Mouse (Mus musculus): ENCODE measurements at regions not wholly inside any gene's neighbourhood (a gene's known extent, or its start where the extent isn't known, plus 50 kb on each side); places are given as distances from the start of the nearest gene placed in this dataset.
A peak's percentile ranks its signal among the peaks of the same experiment; 100 is the strongest.

DNA sequence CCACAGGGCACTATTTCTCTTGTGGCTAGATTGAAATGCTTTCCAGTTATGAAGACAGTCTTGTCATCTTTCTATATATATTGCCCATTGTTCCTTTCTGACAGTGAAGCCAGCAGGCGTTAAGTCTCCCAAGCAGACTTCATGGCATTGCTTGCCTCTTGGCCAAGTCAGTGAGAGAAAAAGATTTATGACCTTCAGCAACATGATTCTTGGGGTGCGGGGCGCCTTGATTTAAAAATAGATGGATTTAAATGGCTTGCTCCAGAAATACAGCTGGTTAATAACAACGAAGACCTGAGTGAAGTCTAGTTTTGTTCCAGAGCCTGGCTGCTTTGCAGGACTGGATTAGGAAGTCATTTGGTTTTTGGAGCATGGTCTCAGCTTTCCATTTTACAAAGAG, 475.2 kb upstream of the Gm26657 start:
- no peak for DNase-seq (ENCODE audit: low spot score in 2 of 2)

DNA sequence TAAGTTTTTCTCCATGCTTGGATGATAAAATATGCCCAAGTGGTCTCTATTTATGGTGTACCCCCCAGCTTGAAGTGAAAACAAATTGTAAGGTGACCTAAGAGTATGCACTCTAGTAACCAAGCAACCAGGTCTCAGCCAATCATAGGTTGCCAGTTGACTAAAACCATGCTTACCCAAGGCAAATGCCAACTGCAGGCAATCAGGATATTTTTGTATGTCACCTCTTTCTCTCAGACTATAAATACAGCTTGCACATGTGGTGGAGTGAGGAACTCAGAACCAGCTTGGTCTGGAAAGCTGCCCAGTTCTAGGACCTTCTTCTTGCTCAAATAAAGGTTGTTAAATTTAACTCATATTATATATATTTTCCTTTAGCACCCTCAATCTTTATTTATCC, 476.0 kb upstream of the Gm26657 start:
- no peak for DNase-seq (ENCODE audit: low spot score in 2 of 2)

DNA sequence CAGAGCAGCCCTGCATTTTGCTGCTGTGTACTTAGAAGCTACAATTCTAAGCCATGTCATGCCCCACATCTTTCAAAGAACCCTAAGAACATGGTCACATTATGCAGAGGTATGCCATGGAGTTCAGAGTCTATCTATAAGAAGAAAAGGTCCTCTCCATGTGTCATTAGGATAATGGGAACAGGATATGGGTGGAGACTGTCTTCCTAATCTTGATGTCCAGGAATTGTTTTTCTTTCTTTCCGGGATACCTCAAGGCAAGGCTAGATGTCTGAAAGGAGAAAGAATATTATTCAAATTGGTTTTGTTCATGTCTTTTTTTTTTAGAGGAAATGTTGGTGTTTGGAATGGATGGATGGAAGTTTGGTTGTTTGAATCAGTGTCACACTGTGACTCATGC, 477.3 kb upstream of the Gm26657 start:
- no peak for DNase-seq (ENCODE audit: low spot score in 2 of 2)

DNA sequence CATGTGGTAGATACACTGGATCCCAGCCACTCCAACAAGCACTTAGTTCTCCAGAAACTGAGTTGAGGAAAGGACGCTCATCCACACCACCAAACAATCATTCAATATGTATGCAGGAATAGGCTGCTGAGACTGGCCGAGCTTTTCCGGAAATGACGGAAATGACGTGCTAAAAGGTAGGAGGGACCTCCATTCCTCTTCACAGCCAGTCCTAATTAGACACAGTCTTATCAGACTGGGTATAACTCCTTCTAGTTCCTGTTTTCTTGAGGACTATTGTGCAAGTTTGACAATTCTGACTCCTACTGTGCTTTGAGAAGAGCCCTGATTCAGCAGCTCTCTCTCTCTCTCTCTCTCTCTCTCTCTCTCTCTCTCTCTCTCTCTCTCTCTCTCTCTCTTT, 477.9 kb upstream of the Gm26657 start:
- no peak for DNase-seq (ENCODE audit: low spot score in 2 of 2)

DNA sequence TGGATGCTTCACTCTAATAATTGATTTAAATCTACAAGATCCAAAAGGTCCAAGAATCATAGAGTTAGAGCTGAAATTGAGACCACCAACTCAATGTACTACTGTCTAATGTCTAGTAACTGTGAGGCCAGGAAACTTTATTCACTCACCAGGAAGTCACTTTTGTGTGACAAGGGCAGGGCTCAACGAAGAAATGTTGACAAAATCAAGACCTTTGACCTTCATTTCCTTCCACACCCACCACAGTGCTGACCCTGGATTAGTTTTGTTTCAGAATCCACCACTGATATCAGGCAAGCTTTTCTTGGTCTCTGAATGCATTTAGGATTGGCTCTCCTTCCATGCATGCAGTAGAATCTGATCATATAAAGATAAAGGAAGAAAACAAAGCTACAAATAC, 487.5 kb upstream of the Gm26657 start:
- no peak for DNase-seq (ENCODE audit: low spot score in 2 of 2)

DNA sequence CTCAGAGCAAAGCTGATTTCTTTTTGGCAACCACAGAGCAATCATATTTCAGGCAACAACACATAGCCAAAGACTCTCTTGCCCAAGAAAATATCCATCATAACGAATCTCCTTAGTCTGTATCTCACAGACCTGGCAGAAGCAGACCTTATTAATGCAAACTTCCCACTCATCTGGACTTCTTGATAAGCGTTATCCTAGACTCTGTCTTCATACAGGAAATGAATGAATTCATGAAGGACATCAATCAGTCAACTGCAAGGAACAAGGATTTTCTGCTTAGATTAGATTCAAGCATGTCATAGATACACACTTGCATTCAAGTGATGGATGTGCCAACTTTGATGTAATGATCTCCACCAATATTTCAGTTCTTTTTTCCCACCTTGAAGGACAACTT, 488.1 kb upstream of the Gm26657 start:
- DNase-seq (ENCODE audit: low spot score in 2 of 2): no peak

DNA sequence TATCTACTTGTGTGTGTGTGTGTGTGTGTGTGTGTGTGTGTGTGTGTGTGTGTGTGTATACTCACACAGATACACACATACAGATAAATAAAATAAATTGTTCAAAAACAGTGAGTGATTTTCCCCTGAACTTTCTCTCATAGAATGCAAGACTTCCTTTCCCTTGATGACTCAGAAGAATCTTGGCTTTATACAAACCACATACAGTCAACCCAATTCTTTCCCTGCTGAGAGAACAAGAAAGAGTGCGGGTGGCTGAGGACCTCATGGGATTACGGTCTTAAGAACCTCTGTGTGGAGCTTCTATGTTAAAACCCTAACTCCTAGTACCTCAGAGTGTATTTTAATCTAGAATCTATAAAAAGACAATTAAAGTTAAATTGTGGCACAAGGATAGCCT, 489.3 kb upstream of the Gm26657 start:
- no peak for DNase-seq (ENCODE audit: low spot score in 2 of 2)

DNA sequence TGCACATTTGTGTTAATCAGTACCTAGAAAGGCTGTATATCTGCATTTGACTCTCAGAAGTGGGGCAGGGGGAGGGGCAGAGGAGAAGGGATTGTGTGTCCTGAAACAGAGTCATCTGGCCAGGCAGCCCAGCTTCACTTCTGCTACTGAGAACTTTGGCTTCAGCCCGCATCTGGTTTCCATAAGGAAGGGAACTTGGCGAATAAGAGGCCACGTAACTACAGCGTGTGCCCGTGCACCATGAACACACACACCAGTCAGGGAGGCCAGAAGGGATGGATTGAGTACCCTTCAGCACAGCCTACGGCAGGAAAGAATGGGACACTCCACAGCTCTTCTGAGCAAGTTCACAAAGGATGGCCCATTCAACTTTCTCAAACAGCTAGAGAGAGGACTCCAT, 496.0 kb upstream of the Gm26657 start:
- no peak for DNase-seq (ENCODE audit: low spot score in 2 of 2)

DNA sequence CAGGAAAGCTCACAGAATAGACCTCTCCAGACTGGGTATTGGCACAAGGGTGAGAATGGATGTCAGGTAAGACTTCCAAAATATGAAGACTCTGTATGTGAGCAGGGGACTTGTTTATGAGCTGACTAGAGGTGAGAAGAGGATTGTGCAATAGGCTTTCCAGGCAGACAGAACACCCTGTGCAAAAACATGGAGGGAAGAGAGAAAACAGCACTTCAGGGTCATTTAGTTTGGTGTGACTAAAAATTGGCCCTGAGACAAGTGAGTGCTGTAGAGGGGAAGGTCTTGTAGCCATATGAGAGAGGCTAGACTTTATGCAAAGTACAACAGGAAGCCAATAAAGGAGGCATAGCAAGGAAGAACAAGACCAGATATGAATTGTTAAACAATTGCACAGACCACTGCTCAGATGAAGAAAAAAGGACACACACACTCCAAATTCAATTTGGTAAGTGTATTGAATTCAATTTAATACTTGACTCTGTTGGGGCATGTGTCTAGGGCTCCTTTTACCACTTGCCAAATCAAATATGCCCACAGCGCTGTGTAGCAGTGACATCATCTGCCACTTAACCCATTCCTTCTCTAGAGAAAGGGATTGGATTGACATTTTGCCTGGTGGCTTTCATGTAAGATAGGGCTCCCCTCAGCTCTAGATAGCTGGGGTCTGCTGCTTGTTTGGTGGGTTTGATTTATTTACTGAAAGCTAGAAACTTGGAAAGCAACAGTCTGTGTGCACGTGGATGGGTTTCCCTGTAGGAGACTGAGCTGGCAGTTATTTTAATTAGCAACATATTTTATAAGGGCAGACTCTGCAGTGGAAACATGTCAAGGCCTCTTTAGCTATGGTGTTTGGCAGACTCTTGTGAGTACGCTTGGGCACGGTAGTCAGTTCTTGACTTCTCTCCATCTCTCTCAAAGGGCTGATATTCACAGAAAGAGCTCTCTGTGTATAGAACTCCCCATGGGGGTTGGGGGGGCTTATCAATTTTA, 501.1 kb upstream of the Gm26657 start:
- no peak for DNase-seq (ENCODE audit: low spot score in 2 of 2)

DNA sequence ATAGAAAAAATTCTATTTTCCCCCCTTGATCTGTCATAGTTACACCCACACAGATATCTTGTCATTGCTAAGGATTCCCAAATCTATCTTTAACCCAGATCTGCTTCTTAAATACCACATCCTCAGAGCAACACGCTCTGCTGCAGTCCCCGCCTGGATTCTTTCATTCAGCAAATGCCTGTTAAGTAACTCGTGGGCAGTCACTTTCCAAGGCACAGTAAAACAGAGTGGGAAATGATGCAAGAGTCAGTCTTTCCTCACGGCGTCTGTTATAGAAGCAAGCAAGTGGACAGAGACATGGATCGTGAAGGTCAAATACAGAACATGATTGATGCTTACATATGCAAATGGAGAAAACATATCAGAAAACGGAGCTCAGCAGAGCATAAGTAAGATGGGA, 508.5 kb upstream of the Gm26657 start:
- no peak for DNase-seq (ENCODE audit: low spot score in 2 of 2)

DNA sequence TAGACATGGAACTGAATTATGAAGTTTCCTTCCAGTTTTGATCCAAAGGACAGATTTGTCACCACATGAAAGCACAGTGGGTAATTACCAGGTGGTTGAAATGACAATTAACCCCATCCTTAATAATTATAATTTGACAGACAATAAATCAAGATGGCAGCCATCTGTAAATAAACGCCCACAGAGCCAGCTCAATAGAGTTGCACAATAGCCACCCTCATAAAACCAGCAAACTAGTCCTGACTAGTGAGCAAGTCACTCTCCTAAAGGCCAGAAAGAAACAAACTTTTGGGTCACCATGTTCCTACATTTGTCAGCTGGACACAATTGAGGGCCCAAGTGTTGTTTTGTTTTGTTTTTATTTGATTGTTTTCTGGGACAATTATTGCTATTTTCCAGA, 509.4 kb upstream of the Gm26657 start:
- DNase-seq (ENCODE audit: low spot score in 2 of 2): no peak

DNA sequence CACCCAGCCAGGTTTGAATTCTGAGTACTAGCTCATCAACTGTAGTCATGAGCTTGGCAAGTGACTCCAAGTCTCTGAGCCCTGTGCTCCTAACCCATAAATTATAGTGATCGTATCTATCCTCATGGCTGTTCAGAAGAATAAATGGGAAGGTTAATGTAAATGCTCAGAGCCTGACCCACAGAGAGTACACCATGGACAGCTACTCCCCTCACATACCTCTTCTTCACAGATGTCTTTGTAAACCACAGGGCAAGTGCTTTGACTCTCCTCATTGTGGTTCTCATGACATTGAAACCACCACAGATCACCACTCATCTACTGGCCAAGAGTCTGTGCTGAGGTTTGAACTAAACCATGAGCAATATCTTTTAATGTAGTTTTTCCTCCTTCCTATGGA, 513.4 kb upstream of the Gm26657 start:
- no peak for DNase-seq (ENCODE audit: low spot score in 2 of 2)

DNA sequence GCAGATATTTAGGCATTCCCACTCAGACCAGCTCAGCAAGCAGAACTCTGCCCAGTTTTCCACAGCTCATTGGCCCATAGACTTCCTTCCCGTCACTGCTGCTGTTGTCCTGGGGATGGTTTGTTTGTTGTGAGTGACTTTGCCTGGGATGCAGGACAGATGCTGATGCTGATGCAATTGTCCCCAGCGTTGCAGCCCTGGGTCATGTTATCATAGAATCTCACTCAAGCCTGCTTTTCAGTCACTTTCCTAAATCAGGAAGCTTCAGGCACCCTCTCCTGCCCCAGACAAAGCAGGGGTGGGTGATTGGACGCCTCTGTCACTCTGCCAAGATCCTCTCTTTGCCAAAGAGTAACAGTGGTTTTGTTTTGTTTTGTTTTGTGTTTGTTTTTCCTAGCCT, 515.3 kb upstream of the Gm26657 start:
- DNase-seq (ENCODE audit: low spot score in 2 of 2): no peak

DNA sequence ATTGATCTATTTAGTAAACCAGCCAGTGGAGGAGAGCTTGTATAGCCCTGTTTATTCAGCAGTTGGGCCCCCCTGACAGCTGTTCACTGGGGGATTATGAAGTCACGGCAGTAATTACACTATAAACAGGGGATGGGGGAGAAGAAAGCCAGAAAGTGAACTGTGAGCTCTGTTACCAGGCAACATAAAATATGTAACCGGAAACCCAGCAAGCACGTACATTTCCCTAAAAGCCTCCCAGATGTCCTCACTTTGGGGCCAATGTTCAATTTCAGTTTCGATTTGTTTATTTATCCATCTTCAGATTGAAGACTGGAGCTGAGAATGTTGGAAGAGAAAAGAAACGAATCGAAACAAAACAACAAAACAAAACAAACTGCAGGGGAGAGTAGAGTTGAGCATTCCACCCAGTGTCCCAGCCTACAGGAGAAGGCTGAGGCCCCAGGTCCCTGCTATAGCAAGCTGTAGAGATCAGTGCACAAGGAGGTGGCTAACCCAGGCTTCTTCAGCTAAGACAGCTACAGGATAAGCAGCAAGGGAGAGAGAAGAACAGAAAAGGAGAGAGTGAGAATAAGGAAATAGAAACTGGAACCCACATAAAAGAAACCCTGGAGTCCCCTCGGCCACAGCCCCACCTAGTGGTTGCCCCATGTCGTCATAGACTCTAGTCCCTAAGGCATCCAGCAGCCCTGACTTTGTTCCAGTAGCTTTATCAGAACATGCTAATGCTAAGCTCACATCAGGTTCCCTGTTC, 517.7 kb upstream of the Gm26657 start:
- peak in 1 of 2 experiments; percentile 19 for DNase-seq (ENCODE audit: low spot score in 2 of 2)

DNA sequence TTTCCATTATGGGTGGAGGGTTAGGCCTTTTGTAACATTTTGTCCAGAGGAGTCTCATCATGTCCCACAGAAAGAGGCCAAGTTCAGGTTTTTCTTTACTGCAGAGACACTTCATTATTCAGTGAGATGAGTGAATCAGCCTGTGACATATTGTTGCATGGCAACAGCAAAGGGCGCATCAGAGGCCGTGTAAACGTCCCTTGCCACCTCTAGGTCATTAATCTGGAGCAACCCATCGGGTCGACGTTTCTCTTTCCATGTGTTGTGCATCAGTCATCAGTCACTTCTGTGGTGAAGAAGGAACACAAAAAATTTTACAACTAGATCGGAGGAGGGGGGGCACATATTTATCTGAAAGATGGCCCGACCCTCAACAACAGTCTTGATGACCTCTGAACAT, 519.3 kb upstream of the Gm26657 start:
- DNase-seq (ENCODE audit: low spot score in 2 of 2): no peak

DNA sequence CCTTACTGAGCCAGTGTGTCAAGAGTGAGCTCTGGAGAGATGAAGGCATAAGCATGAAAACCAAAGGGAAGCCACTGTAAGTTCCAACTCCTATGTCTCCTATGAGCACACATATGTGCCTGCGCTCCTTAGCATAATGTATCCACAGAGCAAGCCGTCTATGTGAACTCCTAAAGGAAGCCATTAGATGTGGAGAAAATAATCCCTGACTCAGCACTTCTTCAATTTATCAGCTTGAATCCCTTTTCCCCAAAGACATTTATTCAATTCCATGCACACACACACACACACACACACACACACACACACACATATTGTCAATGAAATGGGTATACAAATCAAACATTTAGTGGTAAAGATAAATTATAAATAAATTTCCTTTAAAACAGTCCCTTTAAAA, 530.4 kb upstream of the Gm26657 start:
- no peak for DNase-seq (ENCODE audit: low spot score in 2 of 2)

DNA sequence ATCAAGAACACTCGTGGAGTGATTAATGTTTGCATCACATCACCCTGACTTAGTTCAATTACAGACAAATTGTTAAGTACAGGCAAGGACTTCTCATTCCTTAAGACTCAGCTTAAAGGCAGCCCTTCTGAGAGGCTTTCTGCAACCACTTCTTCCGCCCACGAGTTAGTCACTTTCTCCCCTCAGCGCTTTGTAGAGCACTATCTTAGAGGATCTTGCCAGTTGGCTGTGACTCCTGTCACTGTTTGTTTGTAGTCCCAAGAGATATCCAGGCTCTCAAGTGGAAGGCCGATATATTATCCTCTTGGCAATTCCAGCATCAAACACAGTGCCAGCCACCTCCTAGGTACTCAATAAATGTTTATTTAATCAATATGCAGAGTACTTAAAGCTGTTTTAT, 532.1 kb upstream of the Gm26657 start:
- no peak for DNase-seq (ENCODE audit: low spot score in 2 of 2)

DNA sequence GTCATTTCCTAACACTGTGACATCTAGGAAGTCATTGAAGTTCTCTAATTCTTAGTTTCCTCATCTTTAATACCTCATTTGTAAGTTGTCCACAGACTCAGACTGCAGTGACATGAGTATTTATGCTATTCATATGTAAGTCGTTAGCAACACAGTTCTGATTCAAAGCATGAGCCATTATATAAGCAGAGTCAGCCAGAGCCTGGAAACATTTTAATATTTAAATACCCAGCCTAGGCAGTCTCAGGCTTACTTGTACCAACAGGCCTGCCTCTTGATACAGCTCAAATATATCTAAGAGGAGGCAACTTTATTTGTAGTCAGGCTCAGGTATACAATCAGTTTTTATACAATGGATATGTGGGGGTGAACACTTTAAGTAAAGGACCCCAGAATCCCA, 534.8 kb upstream of the Gm26657 start:
- no peak for DNase-seq (ENCODE audit: low spot score in 2 of 2)

DNA sequence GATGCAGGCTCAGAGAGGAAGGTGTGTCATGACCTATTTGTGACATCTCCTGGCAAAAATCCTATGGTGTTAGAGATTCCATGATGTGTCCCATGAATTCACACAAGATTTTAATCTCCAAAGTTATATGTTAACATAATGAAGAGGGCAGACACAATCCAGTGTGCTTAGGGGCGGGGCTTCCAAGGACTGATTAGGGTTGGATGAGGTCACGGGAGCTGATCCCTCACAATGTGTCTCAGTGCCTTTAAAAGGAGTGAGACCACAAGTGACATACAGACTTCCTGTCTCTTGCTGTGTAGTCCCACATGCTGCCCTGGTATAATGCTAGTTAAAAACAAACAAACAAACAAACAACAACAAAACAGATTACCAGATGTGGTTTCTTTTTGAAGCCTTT, 546.5 kb upstream of the Gm26657 start:
- DNase-seq (ENCODE audit: low spot score in 2 of 2): no peak

DNA sequence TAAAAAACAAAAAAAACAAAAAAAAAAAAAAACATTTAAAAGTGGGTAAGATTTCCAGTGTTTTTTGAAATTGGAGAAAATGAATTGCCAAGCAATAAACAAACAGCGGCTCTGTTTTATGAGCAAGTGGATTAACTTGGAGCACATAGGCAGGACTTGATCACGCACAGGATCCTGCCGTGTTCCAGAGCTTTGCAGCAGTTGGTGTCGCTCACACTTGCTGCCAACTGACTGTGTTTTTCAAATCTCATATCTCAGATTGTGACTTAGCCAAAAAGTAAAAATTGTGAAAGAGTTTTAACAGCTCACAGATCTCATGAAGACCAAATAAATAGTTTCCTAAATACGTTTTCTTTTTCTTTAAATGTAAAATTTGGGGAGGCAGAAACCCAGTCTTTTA, 547.4 kb upstream of the Gm26657 start:
- no peak for DNase-seq (ENCODE audit: low spot score in 2 of 2)

DNA sequence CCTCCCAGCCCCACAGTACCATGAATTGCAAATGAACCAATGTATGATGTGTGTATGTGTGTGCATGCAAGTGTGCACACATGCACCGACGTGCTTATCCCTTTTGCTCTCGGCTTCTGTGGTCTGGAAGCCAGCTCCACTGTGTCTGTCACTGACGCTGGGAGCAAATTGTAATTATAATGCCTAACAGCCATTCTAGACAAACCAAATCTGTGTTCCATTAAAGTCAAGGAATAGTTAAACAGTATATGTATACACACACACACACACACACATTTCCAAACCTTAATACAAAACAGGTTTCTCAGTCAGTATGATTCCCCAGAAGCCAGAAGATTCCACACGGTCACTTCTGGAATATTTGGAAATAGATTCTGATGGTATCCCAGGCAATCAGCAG, 560.3 kb upstream of the Gm26657 start:
- DNase-seq (ENCODE audit: low spot score in 2 of 2): no peak

DNA sequence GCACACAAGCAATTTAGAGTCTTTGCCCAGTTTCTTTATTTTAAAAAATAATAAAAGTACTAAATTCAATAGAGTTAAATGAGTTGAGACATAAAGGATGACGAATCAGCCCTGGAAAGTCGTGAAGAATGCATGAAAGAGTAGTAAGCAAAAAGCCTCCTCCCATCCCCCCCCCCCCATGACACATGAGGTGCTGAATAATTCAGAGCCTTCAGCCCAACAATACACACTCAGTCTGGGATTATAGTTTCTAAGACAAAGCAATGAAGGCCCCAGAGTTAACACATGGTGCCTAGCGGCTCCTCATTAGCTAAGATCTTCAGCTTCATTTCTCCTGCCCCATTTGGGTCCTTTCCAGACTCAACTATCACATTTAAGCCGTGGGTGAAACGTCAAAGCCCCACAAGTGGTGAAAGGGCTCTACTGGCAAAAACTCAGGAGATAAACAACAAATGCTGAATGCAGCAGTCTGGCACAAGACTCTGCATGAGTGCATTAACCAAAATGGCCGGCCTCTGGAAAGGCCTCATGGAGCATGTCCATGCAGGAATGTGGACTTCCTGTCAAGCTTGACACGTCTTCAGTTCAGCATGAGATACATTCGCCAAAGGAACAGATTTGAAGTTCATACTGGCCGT, 560.9 kb upstream of the Gm26657 start:
- DNase-seq (ENCODE audit: low spot score in 2 of 2): no peak

DNA sequence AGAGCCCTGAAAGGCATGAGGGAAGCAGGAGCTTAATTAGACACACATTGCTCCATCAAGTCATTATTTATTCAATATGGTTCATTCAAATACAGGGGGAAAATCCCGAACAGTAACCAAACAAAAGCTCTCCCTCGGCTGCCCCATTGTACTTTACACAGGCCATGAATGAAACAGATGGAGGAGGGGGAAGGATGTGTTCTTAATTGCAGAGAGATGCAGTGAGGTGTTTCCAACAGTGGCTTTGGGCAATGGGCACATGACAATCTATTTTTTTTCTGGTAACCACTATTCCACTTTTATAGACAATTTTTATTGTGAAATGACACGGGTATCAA, 578.6 kb upstream of the Gm26657 start:
- no peak for DNase-seq (ENCODE audit: low spot score in 2 of 2)

All from cerebellum, postnatal 4 days (tissue).